Mouse (Mus musculus): ENCODE measurements at regions not wholly inside any gene's neighbourhood (a gene's known extent, or its start where the extent isn't known, plus 50 kb on each side); places are given as distances from the start of the nearest gene placed in this dataset.

DNA sequence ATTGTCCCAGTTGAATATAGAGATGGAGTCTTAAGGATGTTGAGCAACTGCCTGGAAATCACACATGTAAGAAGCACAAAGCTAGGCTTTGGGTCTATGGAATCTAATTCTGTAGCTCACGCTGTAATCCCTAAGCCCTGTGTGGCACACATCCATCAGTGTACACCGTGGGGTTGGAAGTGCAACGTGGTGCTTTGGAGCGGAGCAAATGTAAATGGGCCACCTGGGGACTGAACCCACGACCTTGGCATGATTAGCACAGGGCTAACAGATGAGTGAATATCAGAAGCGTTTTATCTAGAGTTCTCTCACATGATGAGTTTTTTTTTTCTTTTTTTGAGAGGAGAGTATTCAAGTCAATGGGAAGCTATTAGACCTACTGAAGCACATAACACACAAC, 437.6 kb downstream of the Tmem182 start:
- TF ChIP-seq KAT2A (IDR thresholded peaks at IDR 0.05; ENCODE audit: insufficient replicate concordance, low read length) (no peak), MAFK (IDR thresholded peaks at IDR 0.05; ENCODE audit: insufficient replicate concordance, low read length) (no peak), TCF12 (IDR thresholded peaks at IDR 0.05; ENCODE audit: low read depth, low read length) (no peak), MXI1 (IDR thresholded peaks at IDR 0.05; ENCODE audit: low read depth, low read length) (no peak), USF1 (IDR thresholded peaks at IDR 0.05; ENCODE audit: low read depth, low read length) (no peak), CHD1 (IDR thresholded peaks at IDR 0.05; ENCODE audit: low read depth, low read length) (no peak), CTCF (conservative IDR thresholded peaks at IDR 0.05 in 1 of 2, IDR thresholded peaks at IDR 0.05 in 1 of 2; ENCODE audit: low read depth in 2 of 2, low read length in 2 of 2) (no peak), CHD2 (IDR thresholded peaks at IDR 0.05; ENCODE audit: low read length) (no peak)
